Mouse (Mus musculus): ENCODE results near the gene Mkrn1.

DNA sequence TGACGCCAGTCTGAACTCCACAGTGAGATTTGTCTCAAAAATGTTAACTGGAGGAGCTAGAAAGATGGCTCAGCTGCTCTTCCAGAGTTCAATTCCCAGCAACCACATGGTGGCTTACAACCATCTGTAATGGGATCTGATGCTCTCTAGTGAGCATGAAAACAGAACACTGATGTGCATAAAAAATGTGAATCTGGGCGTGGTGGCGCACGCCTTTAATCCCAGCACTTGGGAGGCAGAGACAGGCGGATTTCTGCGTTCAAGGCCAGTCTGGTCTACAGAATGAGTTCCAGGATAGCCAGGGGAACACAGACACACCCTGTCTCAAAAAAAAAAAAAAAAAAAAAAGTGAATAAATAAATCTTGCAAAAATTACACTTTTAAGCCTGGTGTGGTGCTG lies 23.2 kb downstream of the Mkrn1 start:
- TF ChIP-seq CTCF (IDR thresholded peaks at IDR 0.05; ENCODE audit: low read depth), result no peak
- no peak for TF ChIP-seq EP300 (optimal IDR thresholded peaks at IDR 0.05)
